Mouse (Mus musculus) layer of hippocampus, adult 9-11 months (tissue): Measurements from ENCODE around the gene Pgs1.

Source experiments
- DNase-seq: peaks from one replicate; pipeline ENCODE4 v3.0.0; 2022

Pgs1 gene

DNA sequence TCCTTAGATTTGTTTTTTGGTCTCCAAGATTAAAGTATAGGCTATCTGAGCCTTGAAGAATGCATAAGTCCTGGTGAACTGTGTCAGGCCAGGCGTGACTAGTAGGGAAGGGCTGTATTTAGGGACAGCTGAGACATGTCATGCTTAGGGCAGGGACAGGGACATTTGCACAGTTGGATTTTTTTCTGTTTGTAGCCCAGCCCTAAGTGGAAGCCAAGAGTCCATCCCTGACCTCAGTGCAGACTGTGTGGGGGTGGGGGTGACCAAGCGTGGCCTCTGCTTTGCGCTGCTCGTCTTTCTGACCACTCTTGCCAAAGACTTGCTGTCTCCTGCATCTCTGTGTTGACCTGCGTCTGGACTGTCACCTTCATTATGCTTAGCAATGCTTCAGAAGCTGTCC is 18.1 kb downstream of the Pgs1 start:
- no peak for DNase-seq

DNA sequence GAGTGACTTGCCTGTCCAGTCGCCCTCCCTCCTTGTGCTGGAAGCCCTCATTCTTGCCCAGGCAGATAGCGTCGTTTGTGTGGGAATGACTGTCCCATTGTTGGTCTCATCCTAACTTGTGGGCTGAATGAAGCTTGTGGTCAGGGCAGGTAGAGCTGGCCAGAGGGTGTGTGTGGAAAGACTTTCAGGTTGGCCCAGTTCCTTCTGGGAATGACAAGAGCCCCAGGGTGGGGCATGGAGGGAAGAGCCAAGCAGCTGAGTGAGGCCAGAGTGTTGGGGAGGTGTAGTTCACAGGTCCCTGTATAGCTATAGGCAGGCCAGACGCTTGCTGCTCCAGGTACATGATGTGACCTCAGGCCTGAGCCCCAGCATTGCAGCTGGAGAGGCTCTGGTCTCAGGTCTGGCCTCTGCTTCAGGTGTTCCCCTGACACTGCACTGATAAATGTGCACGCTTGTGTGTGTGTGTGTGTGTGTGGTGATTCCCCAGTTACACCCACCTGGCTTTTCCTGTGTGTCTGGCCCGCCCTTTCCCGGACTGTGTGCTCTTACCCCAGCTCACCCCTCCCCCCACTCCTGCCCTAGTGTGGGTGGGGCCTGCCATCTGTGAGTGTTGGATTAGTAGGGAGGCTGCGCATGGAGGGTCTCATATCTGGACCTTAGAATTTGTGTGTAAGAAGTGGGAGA is 21.5 kb downstream of the Pgs1 start:
- no peak for DNase-seq

DNA sequence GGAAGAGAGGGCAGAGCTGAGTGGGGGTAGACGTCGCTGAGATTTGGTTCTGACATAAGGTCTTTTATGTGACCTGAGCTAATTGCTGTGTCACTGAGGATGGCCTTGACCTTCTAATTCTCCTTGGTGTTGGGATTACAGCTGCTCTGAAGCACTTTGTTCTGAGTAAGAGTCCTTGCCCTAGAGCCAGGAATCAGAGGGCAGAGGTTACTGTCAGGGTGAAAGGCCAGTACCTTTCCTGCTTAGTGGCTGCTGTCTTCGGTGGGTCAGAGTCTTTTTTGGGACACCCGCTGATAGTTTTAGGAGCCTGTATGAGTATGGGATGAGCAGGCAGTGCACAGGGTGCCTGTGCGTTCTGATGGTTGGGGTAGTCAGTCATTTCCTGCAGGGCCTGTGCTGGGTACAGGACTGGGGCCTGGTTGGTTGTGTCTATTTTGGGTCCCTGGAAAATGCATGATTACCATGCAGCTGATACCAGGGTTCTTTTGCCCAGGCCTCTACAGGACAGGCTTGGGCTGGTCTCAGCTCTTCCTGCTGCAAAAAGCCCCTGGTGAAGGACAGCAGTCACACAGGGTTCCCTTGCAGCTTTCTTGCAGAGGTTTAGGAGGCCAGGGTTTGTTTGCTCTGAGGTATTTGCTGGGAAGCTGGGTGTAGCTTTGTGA is 22.2 kb downstream of the Pgs1 start:
- no peak for DNase-seq

DNA sequence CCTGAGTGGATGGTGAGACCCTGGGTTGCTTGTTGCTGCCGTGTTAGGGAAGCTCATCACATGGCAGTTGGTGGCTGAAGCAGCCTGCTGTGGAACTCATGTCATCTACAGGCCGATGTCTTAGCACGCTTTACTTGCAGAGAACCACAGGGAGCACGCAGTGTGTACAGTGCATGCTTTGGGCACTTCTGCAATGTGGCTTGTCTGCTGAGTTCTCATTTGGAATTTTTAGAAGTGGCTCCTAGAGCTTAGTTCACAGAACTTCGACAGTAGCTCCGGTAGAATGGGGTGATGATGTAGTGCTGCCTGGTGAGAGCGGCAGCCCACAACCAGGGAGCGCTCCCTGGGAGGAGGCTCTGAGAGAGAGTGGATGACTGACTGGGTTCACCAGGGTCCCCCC is 22.8 kb downstream of the Pgs1 start:
- peak; percentile 71 for DNase-seq

DNA sequence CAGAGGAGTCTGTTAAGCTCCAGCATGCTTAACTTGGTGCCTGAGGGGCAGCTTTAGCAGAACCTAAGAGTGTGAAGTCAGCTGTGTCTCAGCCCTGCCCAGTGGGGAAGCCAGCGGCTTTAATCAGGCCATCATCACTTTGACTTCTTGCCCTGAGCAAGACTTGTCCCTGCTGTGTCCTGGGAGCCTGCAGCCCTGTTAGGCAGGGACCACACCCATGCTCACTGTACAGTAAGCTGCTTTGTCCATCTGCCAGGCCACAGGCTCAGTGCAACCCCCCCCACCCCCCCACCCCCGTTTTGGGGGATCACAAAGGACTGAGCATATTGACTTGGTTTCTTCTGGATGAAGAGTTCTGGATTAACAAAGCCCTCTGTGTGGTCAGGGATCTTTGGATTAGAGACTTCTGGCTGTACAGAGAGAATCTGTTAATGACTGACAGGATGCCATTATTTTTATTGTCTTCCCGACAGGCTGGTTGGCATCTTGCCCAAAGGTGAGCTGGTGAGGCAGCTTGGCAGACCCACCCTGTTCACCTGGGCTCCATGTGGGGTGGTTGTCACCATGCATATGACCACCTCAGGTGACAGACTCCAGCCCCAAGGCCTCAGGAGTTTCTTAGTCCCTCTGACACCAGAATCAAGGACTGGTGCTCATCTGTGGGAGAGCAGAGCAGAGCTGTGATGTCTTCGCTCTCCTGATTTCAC is 23.9 kb downstream of the Pgs1 start:
- DNase-seq = no peak

DNA sequence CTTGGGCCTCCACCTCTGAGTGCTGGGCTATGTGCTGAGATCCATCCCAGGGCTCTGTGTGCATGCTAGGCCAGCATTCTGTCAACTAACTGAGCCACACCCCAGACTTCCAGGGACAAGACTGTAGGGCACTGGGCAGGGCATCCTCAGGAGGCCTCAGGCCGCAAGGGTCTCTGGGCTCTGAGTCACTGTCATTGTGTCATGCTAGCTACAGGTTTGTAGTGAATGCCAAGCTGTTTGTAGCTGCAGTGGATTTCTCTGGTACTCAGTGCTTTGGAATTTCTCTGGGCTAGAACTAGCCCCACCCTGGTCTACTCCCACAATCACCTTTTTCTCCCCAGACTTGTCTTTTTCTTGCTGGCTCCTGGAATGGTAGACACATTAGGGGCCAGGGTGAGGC is 26.5 kb downstream of the Pgs1 start:
- DNase-seq = no peak

DNA sequence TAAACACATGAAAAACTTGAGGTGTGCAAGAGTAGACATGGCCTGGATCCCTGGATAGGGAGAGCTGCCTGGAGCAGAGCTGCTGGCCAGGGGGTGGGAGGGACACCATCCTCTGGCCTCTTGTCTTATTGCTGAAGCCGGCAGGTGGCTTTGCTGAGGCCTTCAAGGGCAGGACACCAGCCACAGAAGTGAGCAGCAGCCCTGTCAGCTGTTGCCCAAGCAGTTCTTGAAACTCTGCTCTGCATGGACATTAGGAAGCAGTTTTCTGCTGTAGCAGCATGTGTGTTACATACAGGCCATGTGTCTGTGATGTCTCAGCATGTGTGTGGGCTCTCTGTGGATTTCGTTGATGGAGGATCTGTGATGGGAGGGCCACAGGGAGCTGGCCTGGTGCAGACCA is 27.2 kb downstream of the Pgs1 start:
- DNase-seq = no peak

DNA sequence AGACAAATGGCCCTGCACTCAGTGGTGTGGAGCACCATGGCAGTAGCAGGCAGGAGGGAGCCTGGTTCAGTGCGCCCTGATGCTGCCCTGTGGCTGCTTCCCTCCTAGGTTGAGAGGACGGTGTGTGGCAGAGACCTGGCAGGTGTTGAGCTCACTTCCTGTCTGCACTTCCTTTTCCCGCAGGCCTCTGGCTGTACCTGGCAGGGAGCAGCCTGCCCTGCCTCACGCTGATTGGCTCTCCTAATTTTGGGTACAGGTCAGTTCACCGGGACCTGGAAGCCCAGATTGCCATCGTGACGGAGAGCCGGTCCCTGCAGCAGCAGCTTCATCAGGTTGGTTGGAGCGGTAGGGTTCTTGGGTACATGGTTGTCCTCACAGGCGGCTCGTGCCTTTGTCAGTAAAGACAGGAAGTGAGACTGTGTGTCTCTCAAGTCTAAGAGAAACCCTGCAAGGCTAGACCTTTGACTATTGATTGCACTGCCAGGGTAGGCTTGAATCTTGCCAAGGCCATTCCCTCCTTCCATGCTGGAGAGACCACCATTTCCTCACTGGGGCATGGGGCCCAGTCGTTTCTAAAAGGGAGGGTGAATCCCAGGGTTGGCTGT is 28.4 kb downstream of the Pgs1 start:
- no peak for DNase-seq

DNA sequence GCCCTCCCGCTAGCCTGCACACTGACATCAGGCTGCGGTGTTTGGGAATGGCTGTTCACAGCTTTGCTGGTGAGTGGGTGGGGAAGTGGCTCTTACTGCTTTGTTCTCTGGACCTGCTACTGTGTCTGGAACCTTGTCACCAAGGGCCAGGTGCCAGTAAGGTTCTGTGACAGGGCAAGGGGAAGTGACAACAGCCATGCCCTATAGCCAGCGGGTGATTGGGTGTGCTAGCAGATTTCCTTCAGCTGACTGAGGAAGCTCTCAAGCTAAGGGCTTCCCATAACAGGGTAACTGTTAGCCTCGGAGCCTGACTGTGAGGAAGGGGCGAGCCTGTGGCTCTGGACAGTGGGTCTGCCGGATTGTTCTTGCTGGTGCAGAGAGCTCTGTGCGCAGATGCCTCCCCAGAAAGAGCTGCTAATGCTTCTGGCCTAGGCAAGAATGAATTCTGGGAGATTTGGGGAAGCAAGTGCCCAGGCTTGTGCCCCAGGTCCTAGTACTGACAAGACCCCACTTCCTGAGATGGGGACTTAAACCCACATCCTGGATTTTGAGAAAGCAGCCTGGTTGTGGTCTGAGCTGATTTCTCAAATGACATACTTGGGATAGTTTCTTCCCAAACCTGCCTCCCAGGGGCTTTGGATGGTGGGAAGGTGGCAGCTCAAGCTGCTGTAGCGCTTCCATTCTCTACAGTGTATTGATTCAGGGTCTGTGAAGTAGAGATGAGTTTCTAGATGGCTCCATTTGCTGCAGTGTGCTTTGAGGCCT is 29.5 kb downstream of the Pgs1 start:
- DNase-seq = no peak

DNA sequence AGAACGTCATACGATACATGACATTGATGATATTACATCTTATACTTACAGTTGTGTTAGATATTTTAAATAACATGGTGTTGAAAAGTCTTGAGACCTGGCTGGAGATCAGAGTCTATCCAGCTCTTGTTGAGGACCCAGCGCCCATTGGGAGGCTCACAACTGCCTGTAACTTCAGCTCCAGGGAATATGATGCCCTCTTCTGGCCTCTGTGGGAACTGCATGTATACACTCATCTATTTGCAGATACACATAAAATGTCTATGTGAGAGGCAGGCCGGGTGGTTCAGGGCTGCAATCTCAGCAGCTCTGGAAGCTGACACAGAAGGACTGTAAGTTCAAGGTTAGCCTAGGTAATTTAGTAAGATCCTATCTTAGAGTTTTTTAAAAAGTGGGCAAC is 32.2 kb downstream of the Pgs1 start:
- no peak for DNase-seq

DNA sequence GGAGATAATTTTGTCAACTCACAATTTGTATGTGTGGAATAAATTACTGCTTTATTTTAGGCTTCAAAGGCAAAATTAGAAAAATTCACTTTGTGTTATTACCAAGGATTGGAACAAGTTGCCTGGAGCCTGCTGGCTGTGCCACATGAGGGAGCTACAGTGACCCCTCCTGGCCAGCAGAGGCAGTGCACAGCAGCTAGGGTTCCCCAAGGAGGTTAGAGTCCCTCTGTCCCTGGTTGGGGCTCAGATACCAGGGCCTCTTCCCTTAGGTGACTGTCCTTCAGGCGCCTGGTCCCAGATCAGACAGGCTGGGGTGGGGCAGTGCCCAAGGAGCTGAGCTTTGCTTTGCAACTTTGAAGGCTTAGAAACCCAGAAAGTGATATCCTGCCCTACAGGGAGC is 35.7 kb downstream of the Pgs1 start:
- DNase-seq = peak; percentile 71

DNA sequence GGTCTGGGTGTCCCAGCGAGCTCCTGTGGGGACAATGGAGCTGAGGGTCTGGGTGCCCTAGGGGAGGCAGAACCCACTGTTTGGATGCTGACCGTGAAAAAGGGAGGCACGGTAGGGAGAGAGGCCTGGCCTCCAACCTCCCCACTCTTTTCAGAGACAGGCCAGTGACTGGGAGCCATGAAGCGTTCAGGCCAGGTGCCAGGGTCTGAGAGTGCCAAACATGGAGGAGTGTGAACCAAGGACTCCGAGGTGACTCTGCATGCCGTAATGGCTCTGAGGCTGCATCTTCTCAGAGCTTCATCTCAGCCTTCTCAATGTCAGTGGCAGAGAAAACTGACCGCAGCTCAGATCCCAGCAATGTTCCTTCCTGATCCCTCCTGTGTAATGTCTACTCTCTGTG is 37.4 kb downstream of the Pgs1 start:
- DNase-seq = no peak

DNA sequence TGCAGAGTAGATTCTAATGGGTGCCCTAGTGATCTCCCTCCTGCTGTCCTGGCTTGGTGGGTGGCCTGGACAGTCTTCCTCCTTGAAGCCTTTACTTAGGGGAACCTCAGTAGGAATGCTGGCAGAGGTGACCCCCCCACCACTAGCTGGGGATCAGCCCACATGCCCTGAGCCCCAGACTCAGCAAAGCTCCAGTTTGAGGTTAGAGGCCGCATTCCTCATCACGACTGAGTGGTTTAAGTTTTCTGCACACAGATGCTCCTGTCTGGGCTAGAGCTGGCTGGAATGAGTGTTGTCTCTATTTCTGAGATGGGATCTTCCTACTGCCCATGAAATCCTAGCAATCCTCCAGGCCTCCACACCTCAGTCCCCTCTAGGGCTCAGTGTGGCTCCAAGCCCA is 38.0 kb downstream of the Pgs1 start:
- DNase-seq = no peak

DNA sequence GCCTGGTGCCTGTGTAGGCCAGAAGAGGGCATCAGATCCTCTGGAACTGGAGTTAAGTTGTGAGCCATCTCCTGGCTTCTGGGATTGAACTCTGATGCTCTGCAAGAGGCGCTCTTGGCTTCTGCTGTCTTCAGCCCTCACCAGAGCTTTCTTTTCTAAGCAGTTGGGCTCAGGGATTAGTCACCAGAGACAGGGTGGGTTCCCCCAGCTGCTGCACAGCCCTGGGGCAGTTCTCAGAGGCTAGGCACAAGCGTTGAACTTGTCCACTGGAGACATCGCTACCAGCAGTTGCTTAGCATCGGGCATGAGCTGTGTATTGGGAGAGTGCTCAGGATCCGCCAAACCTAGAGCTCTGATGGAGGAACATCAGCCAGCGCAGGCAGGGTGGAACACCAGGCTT is 43.1 kb downstream of the Pgs1 start:
- DNase-seq = no peak

DNA sequence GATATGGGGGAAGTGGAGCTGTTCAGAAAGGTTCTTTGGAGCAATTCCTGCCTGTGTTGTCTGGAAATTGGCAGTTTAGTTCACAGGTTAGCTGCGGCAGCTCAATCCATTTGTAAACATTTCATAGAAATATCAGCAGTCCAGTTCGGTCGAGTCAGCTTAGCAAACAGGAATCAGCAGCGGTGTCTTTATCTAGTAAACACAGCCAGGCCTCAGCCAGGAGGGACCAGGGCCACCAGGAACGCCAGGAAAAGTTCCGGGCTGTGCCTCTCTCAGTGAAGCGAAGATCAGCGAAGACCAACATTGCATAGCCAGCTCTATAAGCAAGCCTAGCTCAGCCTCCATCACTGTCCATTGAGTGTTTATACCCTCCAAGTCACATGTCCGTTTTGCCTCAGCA is 45.0 kb downstream of the Pgs1 start:
- no peak for DNase-seq

DNA sequence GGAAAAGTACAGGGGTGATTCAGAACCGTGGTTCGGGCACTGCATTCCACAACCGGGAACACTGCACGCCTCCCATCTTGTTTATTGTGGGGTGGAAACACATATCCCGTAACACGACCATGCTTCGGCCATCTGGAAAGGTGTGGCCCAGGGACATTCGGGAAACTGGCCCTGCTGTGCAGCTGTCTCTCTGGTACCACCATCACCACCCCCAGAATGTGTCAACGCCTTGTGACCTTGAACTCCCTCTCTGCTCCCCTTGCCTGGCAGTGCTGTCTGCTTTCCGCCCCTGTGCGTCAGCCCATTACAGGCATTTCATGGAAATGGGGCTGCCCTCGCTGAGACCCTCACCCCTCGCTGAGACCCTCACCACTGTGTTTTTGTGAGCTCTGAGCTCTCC is 48.3 kb downstream of the Pgs1 start:
- DNase-seq = no peak

DNA sequence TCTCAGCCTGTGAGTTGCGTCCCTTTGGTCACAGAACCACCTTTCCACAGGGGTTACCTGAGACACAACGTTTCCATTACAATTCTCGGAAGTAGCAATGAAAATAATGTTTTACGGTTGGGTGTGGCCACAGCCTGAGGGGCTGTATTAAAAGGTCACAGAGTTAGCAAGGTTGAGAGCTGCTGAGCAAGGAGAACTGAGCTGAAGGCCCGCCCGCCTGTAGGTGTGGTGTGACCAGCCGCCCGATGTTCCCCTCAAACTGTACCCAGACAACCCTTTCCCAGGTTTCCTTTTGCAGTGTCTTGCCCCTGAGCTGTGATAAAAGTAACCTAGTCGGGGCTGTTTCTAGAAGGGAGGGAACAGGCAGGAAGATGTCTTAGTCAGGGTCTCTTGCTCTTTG is 49.0 kb downstream of the Pgs1 start:
- no peak for DNase-seq

DNA sequence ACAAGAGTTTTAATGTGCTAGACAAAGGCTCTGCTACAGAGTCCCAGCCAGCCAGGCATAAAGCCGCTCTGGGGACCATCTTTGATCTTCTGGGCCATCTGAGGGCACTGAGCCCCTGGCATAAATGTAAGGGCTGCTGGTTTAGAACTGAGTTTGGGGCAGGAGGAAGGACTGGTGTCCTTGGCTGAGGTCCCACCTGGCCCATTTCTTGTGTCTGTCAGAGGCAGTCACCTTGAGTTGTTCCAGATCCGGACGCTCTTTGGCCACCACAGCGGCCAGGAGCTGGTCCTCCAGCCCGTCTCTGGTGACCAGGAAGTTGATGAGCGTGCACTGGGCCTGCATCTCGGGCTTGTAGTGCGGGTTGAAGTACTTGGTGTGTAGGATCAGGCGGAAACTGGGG is 56.7 kb downstream of the Pgs1 start:
- DNase-seq = no peak

DNA sequence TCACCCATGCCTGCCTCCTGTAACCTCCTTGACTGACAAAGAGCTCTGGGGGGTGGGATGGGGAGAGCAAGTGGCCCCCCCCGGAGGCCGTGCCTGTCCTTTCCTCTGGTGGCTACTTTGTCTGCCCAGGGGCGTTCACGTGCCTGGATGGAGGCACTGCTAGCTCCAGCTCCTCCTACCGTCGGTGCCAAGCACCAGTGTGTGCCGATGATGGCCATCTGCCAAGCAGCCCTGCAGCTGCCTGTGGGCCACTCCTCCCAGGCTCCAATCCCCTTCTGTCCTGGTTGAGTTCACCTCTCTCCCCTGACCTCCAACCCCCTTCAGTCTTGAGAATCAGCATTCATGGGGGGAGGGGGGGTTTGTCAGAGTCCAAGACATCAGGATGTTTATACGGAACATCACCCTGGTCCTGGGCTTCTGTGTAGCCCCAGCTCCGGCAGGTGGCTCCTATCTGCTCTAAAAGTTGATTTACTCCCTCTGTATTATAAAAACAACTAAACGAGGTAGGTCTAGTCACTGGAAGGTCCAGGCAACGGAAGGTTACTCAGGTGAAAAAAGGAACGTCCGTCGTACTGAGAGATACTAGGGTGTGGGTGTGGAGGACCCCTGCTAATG is 57.3 kb downstream of the Pgs1 start:
- DNase-seq = peak; percentile 89

DNA sequence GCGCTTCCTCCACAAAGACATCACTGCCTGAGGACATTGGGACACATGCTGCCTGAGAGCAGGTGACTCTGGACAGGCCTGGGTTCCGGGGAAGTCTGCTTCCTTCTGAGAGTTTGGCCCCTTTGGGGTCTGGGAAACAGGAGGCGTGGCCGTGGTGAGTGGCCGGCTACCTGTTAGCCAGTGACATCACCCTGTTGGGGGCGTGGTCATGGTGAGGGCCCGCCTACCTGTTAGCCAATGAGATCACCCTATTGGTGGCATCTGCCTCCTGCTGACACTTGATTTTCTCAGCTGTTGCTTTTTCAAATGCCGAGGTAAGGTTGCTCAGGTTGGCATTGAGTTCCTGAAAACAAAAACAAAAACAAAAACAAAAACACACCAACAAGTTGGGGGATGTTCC is 63.5 kb downstream of the Pgs1 start:
- no peak for DNase-seq

DNA sequence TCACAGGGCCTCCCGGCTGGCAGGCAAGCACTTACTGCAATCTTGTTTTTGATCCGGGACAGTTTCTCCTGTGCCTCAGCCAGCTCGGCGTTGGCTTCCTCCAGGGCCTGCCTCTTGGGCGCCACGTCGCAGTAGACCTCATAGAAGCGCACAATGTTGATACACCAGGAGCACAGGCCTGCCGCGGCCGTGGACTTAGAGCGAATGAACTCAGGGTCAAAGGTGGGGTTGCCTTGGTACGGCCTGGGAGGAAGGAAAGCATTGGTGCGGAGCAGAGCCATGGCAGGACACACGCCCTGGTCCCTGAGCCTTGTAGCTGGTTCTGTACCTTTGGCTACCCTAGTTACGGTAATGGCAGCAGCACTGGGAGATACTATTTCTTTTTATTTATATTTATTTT is 64.1 kb downstream of the Pgs1 start:
- DNase-seq = no peak

DNA sequence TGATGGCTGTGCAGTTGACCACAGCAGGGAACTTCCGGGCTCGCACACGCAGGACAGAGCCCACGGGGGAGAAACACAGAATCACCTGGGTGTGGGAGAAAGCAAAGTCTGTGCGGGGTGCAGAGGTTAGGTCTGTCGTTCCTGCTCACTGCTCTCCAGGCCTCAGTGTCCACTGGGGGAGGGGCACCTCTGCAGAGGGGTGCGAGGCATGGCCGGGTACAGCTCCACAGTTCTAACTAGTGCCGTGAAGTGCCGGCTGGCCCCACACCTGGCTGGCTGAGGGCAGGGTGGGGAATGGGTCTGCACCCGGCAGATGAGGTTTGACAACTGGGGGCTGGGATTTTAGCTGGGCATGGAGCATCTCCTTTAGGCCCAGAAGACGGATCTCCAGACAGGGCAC is 72.3 kb downstream of the Pgs1 start:
- DNase-seq = no peak

DNA sequence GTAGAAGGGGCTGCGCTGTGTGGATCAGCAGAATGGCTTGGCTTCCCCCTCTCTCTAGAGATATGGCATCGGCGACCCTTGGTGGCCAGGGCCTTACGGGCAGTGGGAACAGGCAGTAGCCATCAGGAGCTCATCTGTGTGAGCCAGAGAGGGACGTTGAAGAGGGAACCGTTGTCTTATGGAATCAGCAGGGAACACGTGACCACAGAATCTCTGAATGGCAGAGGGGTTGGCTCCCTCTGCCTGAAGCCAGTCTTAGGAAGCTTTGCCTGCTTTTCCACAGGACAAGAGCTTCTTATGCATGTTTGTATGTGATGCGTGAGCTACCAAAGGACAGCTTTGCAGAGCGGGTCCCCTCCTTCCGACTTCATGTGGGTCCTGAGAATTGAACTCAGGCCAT is 72.8 kb downstream of the Pgs1 start:
- DNase-seq = no peak
